Mouse (Mus musculus) C2C12 (cell line): Measurements from ENCODE around the gene Vti1a.

ENCODE experiments used
- CTCF ChIP-seq: IDR thresholded peaks from one replicate; pipeline ENCODE4 v1.5.1; 2011; ENCODE audit not compliant: control insufficient read depth, insufficient read depth, insufficient read length
- MYOG ChIP-seq: IDR thresholded peaks from one replicate; pipeline ENCODE4 v1.6.1; 2011; ENCODE audit not compliant: control insufficient read depth, insufficient read length; ENCODE audit errors: extremely low read depth
- USF1 ChIP-seq: IDR thresholded peaks from one replicate; pipeline ENCODE4 v1.6.1; 2011; ENCODE audit warnings: low read depth, mild to moderate bottlenecking, control low read depth, moderate library complexity

GRCm38 (mm10) chr19:55419961-55420360 is 103.9 kb downstream of the Vti1a start:
- TF ChIP-seq CTCF: no peak
- no peak for TF ChIP-seq MYOG
- no peak for TF ChIP-seq USF1
